Mouse (Mus musculus) gastrocnemius, adult 8-10 months (tissue): Measurements from ENCODE around the gene Wdr20rt. TPM values are rescaled to one million over a fixed set of nuclear protein-coding genes. Genes with fewer than 3 reads are reported as not detected.
"Not testable (repeated sequence)": the region's sequence is repeated elsewhere in the genome, so short reads cannot be mapped to it uniquely, and the experiment has no call there.

ENCODE experiments used
- DNase-seq, 2 experiments: peaks; one replicate each; pipeline ENCODE4 v3.0.0; 2022; ENCODE audit warnings: low spot score in 2 of 2
- total RNA-seq, 4 experiments: library from RNA; stranded (reverse); gene quantifications; 2 replicates each; pipeline ENCODE4 v1.2.4; 2022

Wdr20rt gene
- total RNA-seq = not detected

- DNase-seq = no peak
Observed at GRCm38 (mm10) chr12:65225467-65225945, at the start of gene Wdr20rt. Wdr20rt (plus strand) TSS chr12:65225517.

DNA sequence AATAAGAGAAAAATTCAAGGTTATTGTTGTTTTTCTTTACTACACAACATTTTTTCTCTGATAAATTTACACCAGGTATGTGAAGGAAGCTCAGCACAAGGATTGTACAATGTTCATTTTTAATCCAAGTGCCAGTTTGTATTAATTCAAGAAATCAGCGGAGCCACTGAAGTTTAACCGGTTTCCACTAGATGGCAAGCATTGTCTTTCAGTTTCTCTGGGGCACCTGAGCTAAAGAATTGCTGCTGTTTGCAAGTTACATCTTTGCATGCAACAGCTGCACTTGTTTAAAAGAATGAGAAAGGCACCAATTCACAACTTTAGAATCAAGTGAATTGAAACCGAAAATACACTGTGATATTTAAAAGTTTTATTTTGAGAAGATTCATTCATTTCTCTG is 38.0 kb upstream of the Wdr20rt start:
- no peak for DNase-seq

DNA sequence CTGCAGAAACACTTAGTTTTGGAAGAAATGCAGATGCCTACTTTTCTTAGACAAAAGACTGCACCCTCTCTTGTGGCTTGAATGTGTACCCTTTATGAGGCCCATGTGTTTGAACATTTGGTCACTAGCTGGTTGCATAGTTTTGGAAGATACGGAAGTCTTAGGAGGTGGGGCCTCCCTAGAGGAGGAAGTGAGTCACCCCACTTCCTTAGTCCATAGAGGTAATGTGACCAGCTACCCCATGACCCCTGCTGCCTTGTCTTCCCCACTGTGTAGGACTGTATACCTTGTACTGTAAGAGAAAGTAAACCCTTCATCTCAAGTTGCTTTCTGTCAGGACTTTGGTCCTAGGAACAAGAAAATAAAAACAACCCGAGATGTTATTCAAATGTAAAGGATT is 36.1 kb upstream of the Wdr20rt start:
- DNase-seq = no peak

GRCm38 (mm10) chr12:65194003-65194530 is 31.2 kb upstream of the Wdr20rt start:
- DNase-seq = no peak

GRCm38 (mm10) chr12:65201812-65202211 is 23.5 kb upstream of the Wdr20rt start:
- DNase-seq = no peak

GRCm38 (mm10) chr12:65206431-65206830 is 18.9 kb upstream of the Wdr20rt start:
- DNase-seq = no peak

GRCm38 (mm10) chr12:65216404-65216840 is 8.9 kb upstream of the Wdr20rt start:
- no peak for DNase-seq

GRCm38 (mm10) chr12:65228628-65229027 is 3.3 kb downstream of the Wdr20rt start:
- no peak for DNase-seq

GRCm38 (mm10) chr12:65229041-65229440 is 3.7 kb downstream of the Wdr20rt start:
- no peak for DNase-seq

DNA sequence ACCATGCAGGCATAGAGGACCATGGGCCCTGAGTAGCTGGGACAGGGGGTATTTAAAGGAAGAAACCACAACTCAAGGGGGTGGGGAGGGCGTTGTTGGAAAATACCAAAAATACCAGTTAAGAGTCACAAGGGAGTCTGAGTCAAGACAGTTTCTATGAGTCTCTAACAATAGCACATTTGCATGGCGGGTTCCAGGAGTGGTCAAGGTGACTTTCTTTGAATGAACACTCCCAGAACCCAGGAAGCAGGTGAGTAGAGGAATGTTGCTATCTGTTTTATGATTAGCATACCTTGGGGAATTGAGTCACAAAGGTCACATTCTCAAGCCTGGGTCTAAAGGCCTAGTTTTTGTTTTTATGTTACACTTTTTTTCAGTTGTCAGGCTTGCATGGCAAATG is 7.5 kb downstream of the Wdr20rt start:
- not testable (repeated sequence) for DNase-seq

- DNase-seq = no peak
Observed at GRCm38 (mm10) chr12:65250116-65250738, 24.9 kb downstream of the Wdr20rt start.

- no peak for DNase-seq
Observed at GRCm38 (mm10) chr12:65256887-65257286, 31.6 kb downstream of the Wdr20rt start.

GRCm38 (mm10) chr12:65258212-65259138 is 33.2 kb downstream of the Wdr20rt start:
- no peak for DNase-seq

DNA sequence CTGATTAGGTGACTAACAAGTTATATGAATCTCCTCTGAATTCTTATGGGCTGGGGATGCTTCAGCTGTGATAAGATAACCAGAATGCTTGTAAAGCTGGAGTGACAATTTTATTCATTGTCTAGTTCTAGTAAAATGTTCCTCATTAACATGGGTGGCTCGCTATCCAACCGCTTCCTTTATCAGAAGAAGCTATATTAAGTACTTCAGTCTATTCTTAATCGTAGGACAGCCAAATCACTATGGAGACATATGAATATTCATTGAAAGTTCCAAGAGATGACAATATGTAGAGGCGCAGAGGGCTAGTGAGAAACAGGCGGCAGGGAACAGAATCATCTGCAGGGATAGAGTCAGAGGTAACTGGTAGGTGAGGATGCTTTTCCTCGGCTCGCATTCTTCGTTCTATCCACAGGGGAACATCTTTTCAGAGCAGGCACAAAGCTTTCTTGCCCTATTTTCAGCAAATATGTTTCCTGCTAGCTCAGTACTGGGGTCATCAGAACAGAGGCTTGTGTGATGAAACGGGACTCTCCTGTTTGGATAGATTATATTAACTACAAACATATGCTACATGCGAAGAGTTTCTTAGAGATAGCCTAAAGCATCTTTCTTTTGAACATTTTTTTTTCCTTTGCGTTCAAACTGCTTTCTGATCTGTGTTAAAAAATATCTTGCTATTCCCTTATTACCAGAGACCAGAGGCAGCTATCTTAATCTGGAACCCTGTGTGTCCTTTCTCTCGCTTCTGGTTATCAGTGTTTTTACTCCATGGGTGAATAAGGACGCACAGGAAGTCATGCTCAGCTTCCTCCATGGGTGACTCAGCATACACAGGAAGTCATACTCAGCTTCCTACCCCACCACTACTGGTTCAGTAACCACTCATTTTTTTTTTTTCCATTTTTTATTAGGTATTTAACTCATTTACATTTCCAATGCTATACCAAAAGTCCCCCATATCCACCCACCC is 34.1 kb downstream of the Wdr20rt start:
- DNase-seq = no peak

- no peak for DNase-seq
Observed at GRCm38 (mm10) chr12:65268311-65268984, 43.1 kb downstream of the Wdr20rt start.

GRCm38 (mm10) chr12:65269406-65269805 is 44.1 kb downstream of the Wdr20rt start:
- no peak for DNase-seq

- no peak for DNase-seq
Observed at GRCm38 (mm10) chr12:65273807-65274206, 48.5 kb downstream of the Wdr20rt start.
